Mouse (Mus musculus) left cerebral cortex, postnatal 36 days (tissue): ENCODE data around the gene Rbsn. TPM values are rescaled to one million over a fixed set of nuclear protein-coding genes. Genes with fewer than 3 reads are reported as not detected.

ENCODE experiments used
- DNase-seq, 2 experiments: peaks; one replicate each; pipeline ENCODE4 v3.0.0; 2021 to 2022; ENCODE audit warnings: low spot score in 2 of 2, mixed read lengths in 1 of 2
- intact Hi-C: fragments of 180-260 bp; cut with DNase I; formaldehyde crosslinking; loops from one replicate; pipeline ENCODE4 v1.15.1; 2025
- total RNA-seq, 2 experiments: library from RNA; stranded (reverse); gene quantifications; 2 replicates each; pipeline ENCODE4 v1.2.3; 2021

Rbsn gene
- total RNA-seq, 2 experiments from 2014 or later, result 40.3 to 46.8 TPM

DNA sequence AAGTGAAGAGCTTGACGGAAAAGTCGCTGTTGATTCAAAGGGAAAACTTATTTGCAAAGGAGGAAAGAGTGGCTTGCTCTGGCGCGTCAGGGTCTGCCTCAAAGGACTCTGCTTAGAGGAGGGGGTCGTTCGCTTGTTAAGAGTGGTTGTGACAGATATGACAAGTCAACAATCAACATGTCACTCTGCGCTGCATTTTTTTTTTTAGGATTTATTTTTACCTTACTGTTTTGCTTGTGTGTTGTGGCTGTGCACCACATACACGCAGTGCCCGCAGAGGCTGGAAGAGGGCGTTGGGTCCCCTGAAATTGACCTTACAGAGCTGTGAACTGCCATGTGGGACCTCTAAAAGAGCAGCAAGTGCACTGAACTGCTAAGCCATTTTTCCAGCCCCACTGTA, 30.5 kb downstream of the Rbsn start:
- no peak for DNase-seq
- intact Hi-C loops, result no loop called here

DNA sequence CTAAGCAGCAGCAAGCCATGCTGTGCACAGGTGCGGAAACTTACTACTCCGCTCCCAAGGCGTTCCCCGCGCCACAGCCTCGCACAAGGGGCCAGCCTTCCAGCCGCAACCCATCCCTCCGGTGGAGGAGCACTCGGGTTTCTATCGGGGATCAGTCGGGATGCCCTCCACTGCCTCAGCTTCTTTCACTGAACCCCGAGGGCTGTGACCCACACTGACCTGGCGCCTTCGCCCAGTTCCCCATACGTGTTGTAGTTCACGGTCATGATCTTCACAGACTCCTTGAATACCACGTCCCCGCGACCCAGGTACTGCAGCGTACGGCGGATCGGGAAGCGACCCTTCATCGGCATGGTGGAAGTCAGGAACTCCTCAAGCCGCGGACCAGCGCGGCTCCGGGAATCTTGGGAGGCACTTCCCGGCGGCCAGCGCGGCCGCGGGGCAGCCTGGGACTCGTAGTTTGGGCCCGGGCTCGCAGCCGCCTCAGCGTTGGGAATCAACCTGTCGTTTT, 31.0 kb downstream of the Rbsn start, which contains the start of gene Mrps25:
Gene Mrps25, minus strand, starts transcription at position 413 of the 511 bp plus-strand sequence.
- peak; percentile 70 to 78 for DNase-seq
- intact Hi-C loops, result loop anchor here (2.0 kb wide), 1 partner anchor 93 kb away; the partner anchor contains the start of gene Nr2c2

GRCm38 (mm10) chr6:92176450-92176849, 38.3 kb downstream of the Rbsn start:
- no peak for DNase-seq
- intact Hi-C loops, result no loop called here

DNA sequence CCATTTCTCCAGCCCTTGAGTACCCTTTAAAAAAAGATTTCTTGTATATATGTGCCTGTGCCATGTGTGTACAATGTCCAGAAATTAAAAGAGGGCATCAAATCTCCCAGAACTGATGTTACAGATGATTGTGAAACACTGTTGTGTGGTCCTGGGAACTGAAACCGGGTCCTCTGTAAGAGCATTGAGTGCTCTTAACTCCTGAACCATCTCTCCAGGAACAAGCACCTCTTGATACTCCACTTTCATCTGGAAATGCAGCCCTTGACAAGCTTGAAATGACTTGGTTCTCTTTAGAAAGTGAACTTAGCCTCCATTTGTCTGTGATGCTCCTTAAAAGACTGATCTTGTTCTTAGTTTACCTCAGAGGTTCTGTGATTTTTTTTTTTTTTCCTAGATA, 52.0 kb downstream of the Rbsn start:
- no peak for DNase-seq
- intact Hi-C loops, result loop anchor here (10.0 kb wide), 1 partner anchor 68 kb away; the partner anchor contains the start of gene Nr2c2

DNA sequence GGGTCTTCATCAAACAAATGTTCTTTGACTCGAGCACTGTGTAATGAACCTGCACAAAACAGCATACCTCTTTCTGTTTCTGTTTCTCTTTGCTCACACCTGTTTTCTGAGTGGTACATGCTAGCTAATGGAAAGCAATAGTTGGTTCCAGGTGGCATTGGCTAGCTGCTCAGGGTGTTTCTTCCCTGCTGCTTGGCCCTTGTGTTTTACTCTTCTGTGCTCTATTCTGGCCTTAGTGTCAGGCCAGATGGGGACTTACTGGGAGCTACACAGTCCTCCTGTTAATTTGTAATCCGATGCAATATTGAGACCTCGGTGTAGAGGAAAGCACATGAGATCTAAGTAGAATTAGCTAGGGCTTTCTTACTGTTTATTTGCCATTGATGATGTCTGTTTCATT, 55.9 kb downstream of the Rbsn start:
- DNase-seq, result no peak
- intact Hi-C loops, result no loop called here

- DNase-seq, result no peak
- intact Hi-C loops, result no loop called here
Observed at GRCm38 (mm10) chr6:92153774-92154173, 61.0 kb downstream of the Rbsn start.

GRCm38 (mm10) chr6:92145881-92146280, 68.8 kb downstream of the Rbsn start:
- no peak for DNase-seq
- intact Hi-C loops, result no loop called here

Other genes with a start within 250 kb of the Rbsn start
- 1 to 10 TPM; 3.5 to 7.0 TPM for gene Fgd5, start 236.0 kb downstream of the Rbsn start, total RNA-seq
- 10 to 100 TPM; 97.1 to 97.8 TPM for gene Nr2c2, start 123.5 kb downstream of the Rbsn start, total RNA-seq
- 10 to 100 TPM; 53.0 TPM for gene Mrps25, start 30.9 kb downstream of the Rbsn start, total RNA-seq
- 1 to 10 TPM; 1.9 to 9.9 TPM for gene Trh, start 29.7 kb upstream of the Rbsn start, total RNA-seq